Mouse (Mus musculus) left cerebral cortex, adult 11 months (tissue): Measurements from ENCODE around the gene Aurkaip1.

Experiments
- DNase-seq: peaks from one replicate; pipeline ENCODE4 v3.0.0; 2022; ENCODE audit warnings: low spot score

The Aurkaip1 gene

GRCm38 (mm10) chr4:155851951-155852411 is 20.9 kb downstream of the Aurkaip1 start:
- no peak for DNase-seq

- no peak for DNase-seq
These were observed 22.3 kb downstream of the Aurkaip1 start for GRCm38 (mm10) chr4:155853421-155853820.

- no peak for DNase-seq
These were observed 23.9 kb downstream of the Aurkaip1 start for GRCm38 (mm10) chr4:155854991-155855390.

GRCm38 (mm10) chr4:155856071-155856470 is 25.0 kb downstream of the Aurkaip1 start:
- DNase-seq, result no peak

GRCm38 (mm10) chr4:155856881-155857280 is 25.8 kb downstream of the Aurkaip1 start:
- DNase-seq, result no peak

DNA sequence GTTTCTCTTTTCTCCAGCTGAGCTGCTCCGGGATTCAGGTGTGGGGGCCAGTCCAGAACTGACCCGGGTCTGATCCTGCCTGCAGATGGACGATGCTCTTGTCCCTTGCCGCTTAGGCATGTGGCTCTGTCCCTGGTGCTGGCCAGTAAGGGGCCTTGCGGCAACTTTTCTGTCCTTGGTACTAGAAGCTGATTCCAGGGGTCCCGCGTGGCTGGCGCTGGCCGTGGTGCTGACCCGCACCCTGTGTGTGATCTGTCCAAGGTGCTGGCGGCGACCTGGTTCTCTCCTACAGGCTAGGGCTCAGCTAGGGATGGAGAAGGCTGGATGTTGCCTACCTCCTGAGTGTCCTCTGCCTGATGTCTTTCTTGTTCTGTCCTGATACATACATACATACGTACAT is 28.2 kb downstream of the Aurkaip1 start:
- DNase-seq, result no peak

- DNase-seq, result no peak
These were observed 30.7 kb downstream of the Aurkaip1 start for GRCm38 (mm10) chr4:155861787-155862186.

GRCm38 (mm10) chr4:155863001-155863400 is 31.9 kb downstream of the Aurkaip1 start, which contains the start of gene Tas1r3:
Gene Tas1r3, minus strand, starts transcription at chr4:155863362.
- DNase-seq, result no peak

DNA sequence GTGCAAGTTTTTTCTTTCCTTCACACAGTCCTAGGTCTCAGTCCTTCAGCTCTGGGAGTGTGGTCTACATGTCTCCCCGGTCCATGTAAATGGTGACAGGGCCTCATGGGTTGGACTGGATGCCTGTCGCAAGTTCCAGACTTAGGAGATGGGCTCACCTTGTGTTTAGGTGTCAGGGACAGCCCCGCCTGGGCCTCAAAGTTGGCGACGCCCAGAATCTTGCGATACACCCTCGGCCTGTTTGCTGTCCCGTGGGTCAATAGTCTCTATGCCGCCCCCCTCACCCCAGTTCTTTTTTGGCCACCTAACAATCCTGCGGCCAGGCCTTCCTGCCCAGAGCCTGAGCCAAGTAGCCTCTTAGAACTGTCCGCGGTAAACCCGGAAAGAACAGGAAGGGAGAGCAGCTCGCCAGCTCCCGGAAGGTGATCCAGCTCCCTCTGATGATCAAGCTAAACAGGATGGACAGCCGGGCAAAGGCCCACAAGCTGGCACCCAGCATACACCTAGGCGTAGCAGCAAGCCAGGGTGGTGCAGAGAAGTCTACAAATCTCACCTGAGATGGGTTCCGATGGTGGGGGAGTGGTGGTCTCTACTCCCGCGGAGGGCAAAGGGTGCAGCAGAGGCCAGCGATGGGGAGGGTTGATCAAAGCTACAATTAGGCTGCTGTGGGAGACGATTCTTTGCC is 37.7 kb downstream of the Aurkaip1 start:
- DNase-seq, result no peak

DNA sequence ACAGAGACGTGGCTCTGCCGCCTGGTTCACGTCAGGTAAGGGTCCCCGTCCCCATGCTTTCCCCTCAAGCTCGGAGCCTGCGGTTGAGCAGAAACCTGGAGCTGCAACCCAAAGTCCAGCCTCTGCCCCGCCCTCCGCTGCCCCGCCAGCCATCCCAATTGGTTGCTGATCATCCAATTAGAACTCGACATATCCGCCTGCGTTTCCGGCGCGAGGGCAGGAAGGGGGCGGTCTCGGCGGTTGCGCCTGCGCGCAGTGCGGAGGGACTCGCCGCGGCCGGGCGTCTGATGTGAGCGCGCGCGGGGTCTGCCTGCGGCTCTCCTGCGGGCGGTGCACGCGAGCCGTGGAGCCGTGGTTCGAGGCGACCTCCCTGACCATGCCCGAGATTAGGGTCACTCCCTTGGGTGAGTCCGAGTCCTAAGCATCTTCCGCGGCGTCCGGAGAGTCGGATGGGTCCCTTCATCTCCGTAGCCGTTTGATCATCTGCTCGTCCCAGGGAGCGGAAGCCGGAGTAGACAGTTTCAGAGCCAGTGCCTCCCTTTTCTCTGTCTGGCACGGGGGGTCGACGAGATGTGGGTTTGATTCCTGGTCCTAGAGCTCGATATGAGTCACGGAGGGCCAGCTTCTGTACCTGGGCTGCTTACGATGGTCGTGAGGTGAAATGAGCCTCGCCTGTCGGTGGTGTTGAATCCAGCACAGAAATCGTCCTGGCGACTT is 38.4 kb downstream of the Aurkaip1 start, which contains the start of the genes Cptp and Ints11:
Cptp (minus strand) TSS at position 124 of the 717 bp plus-strand sequence.
Ints11 (plus strand) TSS at position 230 of the 717 bp plus-strand sequence.
- DNase-seq, result peak; percentile 92

DNA sequence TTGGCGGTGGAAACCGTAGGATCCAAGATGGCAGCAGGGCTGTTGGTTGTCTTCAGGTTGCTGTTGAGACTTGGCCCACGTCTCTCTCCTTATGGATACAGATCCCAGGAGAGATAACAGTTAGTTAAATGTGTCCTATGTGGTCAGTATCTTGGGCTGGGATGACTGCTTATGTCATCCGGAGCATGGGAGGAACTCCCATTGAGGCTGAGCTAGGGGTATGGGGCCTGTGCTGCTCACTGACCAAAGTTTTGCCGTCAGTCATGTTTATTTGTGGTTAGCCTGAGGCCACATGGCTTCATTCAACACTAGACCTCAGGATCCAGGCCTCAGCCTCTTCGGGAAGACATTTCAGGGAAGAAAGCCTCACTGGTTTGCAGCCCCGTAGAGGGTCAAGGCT is 40.3 kb downstream of the Aurkaip1 start:
- DNase-seq, result no peak
